In the genomic region with DNA sequence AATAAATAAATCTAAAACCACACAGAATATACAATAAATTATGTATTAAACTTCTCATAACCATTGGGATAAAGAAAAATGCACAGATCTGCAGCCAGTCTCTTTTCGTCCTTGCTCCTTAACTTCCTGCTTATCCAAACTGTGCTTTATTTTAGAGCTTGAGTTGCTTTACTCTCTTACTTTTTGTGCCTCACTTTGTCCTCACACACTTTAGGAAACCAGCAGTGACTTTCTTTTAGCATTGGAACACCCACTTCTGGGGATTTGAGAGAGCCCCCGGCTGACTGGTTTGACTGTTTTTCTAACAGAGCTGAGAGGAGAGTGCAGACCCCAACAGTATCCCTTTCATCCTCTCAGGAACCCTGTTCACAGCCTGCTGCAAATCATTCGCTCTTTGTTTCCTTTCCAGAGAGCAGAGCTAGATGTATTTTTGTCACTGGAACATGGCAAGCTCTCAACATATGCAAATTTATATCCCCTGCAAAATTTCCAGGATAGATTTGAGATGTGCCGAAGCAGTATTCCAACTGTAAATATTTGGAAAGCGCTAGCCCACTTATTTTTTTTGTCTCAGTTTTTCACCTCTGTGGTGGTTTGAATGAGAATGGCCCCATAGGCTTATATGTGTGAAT, we compare ENCODE assay signal across 30 mouse cellular contexts.
DNase-seq lines count a peak whose midpoint lies in the region; ATAC-seq lines count a peak whose summit lies in the region.
"Had no signal": no experiment of that assay in that cellular context is flagged by ENCODE, and none has a peak within 500 bp of the region (broad histone marks: within the 10 kb centered on the region; RNA-seq: fewer than 3 reads in every experiment).

No protein-coding gene starts in this region.

- no peak overlapping the region for H3K27ac ChIP-seq in midbrain, embryonic 11.5 days (ENCODE audit: low read depth, low read length)
- H3K27ac ChIP-seq in midbrain, embryonic 13.5 days: no peak overlapping the region
- H3K27ac ChIP-seq: embryonic facial prominence, embryonic 13.5 days; embryonic facial prominence, embryonic 15.5 days; forebrain, embryonic 10.5 days; forebrain, embryonic 12.5 days had no signal

- H3K4me3 ChIP-seq in midbrain, embryonic 11.5 days (ENCODE audit: low read depth, low read length): no peak overlapping the region
- H3K4me3 ChIP-seq in midbrain, embryonic 13.5 days (replicated peaks): no peak overlapping the region
- H3K4me3 ChIP-seq: embryonic facial prominence, embryonic 13.5 days; embryonic facial prominence, embryonic 15.5 days; erythroblast, embryonic 14.5 days; forebrain, embryonic 10.5 days; forebrain, embryonic 12.5 days had no signal

- no peak for DNase-seq in frontal cortex, postnatal 10 days (ENCODE audit: low spot score in 2 of 2)
- DNase-seq in left cerebral cortex, postnatal 14 days (ENCODE audit: low spot score in 2 of 2): peak; percentile 8 to 21
- no peak for DNase-seq in left cerebral cortex, adult 11 months (ENCODE audit: low spot score)
- DNase-seq in midbrain, embryonic 11.5 days (ENCODE audit: low spot score, missing footprints): peak; percentile 78
- DNase-seq in brain, adult 2 months (ENCODE audit: low read depth, low spot score): peak; percentile 38
- no peak for DNase-seq in layer of hippocampus, postnatal 36 days
- DNase-seq: adrenal gland, adult 8-10 months; adrenal gland, postnatal 14 days; adrenal gland, postnatal 36 days; B cell, adult 2 months; cerebellum, adult 11 months; cerebellum, adult 18-20 months; cerebellum, adult 8-10 months; cerebellum, adult 9-11 months; cerebellum, postnatal 14 days; cerebellum, postnatal 36 days; embryo, embryonic 11 days had no signal

- H3K9ac ChIP-seq in midbrain, embryonic 11.5 days (ENCODE audit: low read length): no peak overlapping the region
- H3K9ac ChIP-seq in midbrain, embryonic 13.5 days (replicated peaks): no peak overlapping the region
- H3K9ac ChIP-seq: embryonic facial prominence, embryonic 13.5 days; embryonic facial prominence, embryonic 15.5 days; forebrain, embryonic 12.5 days had no signal

- H3K27me3 ChIP-seq in midbrain, embryonic 11.5 days (ENCODE audit: control insufficient read depth, insufficient read depth, low read length): no peaks in the 10 kb centered on the region
- H3K27me3 ChIP-seq in midbrain, embryonic 13.5 days: no peaks in the 10 kb centered on the region
- H3K27me3 ChIP-seq: CH12.LX; embryonic facial prominence, embryonic 13.5 days; embryonic facial prominence, embryonic 15.5 days; forebrain, embryonic 12.5 days had no signal

- H3K4me2 ChIP-seq in midbrain, embryonic 11.5 days: no peak overlapping the region
- H3K4me2 ChIP-seq in midbrain, embryonic 13.5 days (replicated peaks): no peak overlapping the region
- H3K4me2 ChIP-seq: embryonic facial prominence, embryonic 13.5 days; embryonic facial prominence, embryonic 15.5 days; forebrain, embryonic 12.5 days had no signal

- no peaks in the 10 kb centered on the region for H3K36me3 ChIP-seq in midbrain, embryonic 11.5 days (ENCODE audit: control insufficient read depth, insufficient read depth, low read length)
- no peaks in the 10 kb centered on the region for H3K36me3 ChIP-seq in midbrain, embryonic 13.5 days
- H3K36me3 ChIP-seq: embryonic facial prominence, embryonic 13.5 days; embryonic facial prominence, embryonic 15.5 days; forebrain, embryonic 10.5 days; forebrain, embryonic 12.5 days; G1E had no signal

- peak; percentile 93 for ATAC-seq in frontal cortex, adult (ENCODE audit: low TSS enrichment)
- no peak for ATAC-seq in midbrain, embryonic 11.5 days (ENCODE audit: low FRiP score)
- no peak for ATAC-seq in midbrain, embryonic 13.5 days
- ATAC-seq: activated CD4-positive, CD25-positive, alpha-beta regulatory T cell, adult 4 months; CD4-positive, CD25-positive, alpha-beta regulatory T cell, adult 4 months; forebrain, embryonic 14.5 days; Patski had no signal

- no peaks in the 10 kb centered on the region; the same call in 1 of the 2 replicates for H3K9me3 ChIP-seq in midbrain, embryonic 11.5 days (ENCODE audit: control insufficient read depth, low read length)
- H3K9me3 ChIP-seq in midbrain, embryonic 13.5 days: no peaks in the 10 kb centered on the region
- H3K9me3 ChIP-seq: forebrain, embryonic 12.5 days; G1E had no signal

- intact Hi-C loops in left cerebral cortex, postnatal 14 days (cut with DNase I): no loop called here

- no peaks in the 10 kb centered on the region for H3K4me1 ChIP-seq in midbrain, embryonic 11.5 days (ENCODE audit: control insufficient read depth, insufficient read depth, low read length)
- H3K4me1 ChIP-seq in midbrain, embryonic 13.5 days (replicated peaks): no peaks in the 10 kb centered on the region
- H3K4me1 ChIP-seq: embryonic facial prominence, embryonic 13.5 days; embryonic facial prominence, embryonic 15.5 days; forebrain, embryonic 12.5 days had no signal

- WGBS in midbrain, embryonic 11.5 days: 84% methylated on average over 5 of the region's 5 CpGs
- 92% methylated on average over 5 of the region's 5 CpGs for WGBS in midbrain, embryonic 13.5 days

Comparison
In these comparisons a context has a peak if more than half of its experiments do, and no peak if none do; other contexts are left out.
1. DNase-seq: peak in left cerebral cortex, postnatal 14 days (2 of 2), midbrain, embryonic 11.5 days (single experiment) and brain, adult 2 months (single experiment); none in frontal cortex, postnatal 10 days (0 of 2), left cerebral cortex, adult 11 months (single experiment) and layer of hippocampus, postnatal 36 days (0 of 2).